Mouse (Mus musculus): Measurements from ENCODE around the gene Dnase1.
"Not testable (repeated sequence)": the region's sequence is repeated elsewhere in the genome, so short reads cannot be mapped to it uniquely, and the experiment has no call there.

Gene Dnase1

GRCm38 (mm10) chr16:4052601-4053000 is 15.9 kb downstream of the Dnase1 start:
- no peak for DNase-seq

GRCm38 (mm10) chr16:4053811-4054210 is 17.1 kb downstream of the Dnase1 start:
- DNase-seq = no peak

GRCm38 (mm10) chr16:4064945-4065344 is 28.2 kb downstream of the Dnase1 start:
- DNase-seq = no peak

- peak; percentile 36 for DNase-seq
Observed at GRCm38 (mm10) chr16:4068588-4068987, 31.8 kb downstream of the Dnase1 start.

GRCm38 (mm10) chr16:4074297-4074696 is 37.6 kb downstream of the Dnase1 start:
- DNase-seq = no peak

- no peak for DNase-seq
Observed at GRCm38 (mm10) chr16:4074836-4075235, 38.1 kb downstream of the Dnase1 start.

GRCm38 (mm10) chr16:4077384-4078061 is 40.8 kb downstream of the Dnase1 start, which contains the start of gene Trap1:
Gene Trap1 (minus strand): TSS chr16:4077827.
- DNase-seq = peak; percentile 94

- not testable (repeated sequence) for DNase-seq
Observed at GRCm38 (mm10) chr16:4078302-4078701, 41.6 kb downstream of the Dnase1 start.

- DNase-seq = no peak
Observed at GRCm38 (mm10) chr16:4079656-4080055, 42.9 kb downstream of the Dnase1 start.

GRCm38 (mm10) chr16:4080419-4080818 is 43.7 kb downstream of the Dnase1 start:
- not testable (repeated sequence) for DNase-seq

GRCm38 (mm10) chr16:4085051-4085450 is 48.3 kb downstream of the Dnase1 start:
- DNase-seq = no peak

GRCm38 (mm10) chr16:4085851-4086387 is 49.2 kb downstream of the Dnase1 start:
- DNase-seq = no peak

GRCm38 (mm10) chr16:4087214-4087913 is 50.6 kb downstream of the Dnase1 start:
- no peak for DNase-seq
